Mouse (Mus musculus) intestine, postnatal 0 days (tissue): Measurements from ENCODE around the gene Trpd52l3. TPM values are rescaled to one million over a fixed set of nuclear protein-coding genes. Genes with fewer than 3 reads are reported as not detected.

ENCODE experiments used
- ATAC-seq: fragments of 200-750 bp; cut with Nextera tagmentation; 2 replicates; pipeline ENCODE4 v1.8.0; 2017; ENCODE audit warnings: mild to moderate bottlenecking, moderate TSS enrichment, moderate library complexity
- H3K27ac ChIP-seq: fragments of 300-500 bp; sonication (generic); 2 replicates; pipeline ENCODE4 v1.5.1; 2014; ENCODE audit warnings: mild to moderate bottlenecking, low read depth, low read length, moderate library complexity
- H3K27me3 ChIP-seq: fragments of 300-500 bp; sonication (generic); replicated peaks from 2 replicates; pipeline ENCODE4 v1.6.1; 2014; ENCODE audit warnings: low read length, mixed read lengths; ENCODE audit not compliant: control insufficient read depth, insufficient read depth
- H3K36me3 ChIP-seq: fragments of 300-500 bp; sonication (generic); 2 replicates; pipeline ENCODE4 v1.6.1; 2014; ENCODE audit warnings: mild to moderate bottlenecking, moderate library complexity; ENCODE audit not compliant: control insufficient read depth, insufficient read depth
- H3K4me1 ChIP-seq: fragments of 300-500 bp; sonication (generic); replicated peaks from 2 replicates; pipeline ENCODE4 v1.6.1; 2014; ENCODE audit warnings: antibody characterized with exemption, low read length, mixed read lengths; ENCODE audit not compliant: control insufficient read depth, insufficient read depth
- H3K4me2 ChIP-seq: fragments of 300-500 bp; sonication (generic); replicated peaks from 2 replicates; pipeline ENCODE4 v1.6.1; 2014; ENCODE audit warnings: low read depth, mild to moderate bottlenecking, moderate library complexity
- H3K4me3 ChIP-seq: fragments of 300-500 bp; sonication (generic); 2 replicates; pipeline ENCODE4 v1.5.1; 2014; ENCODE audit warnings: low read depth, low read length
- H3K9ac ChIP-seq: fragments of 300-500 bp; sonication (generic); 2 replicates; pipeline ENCODE4 v1.6.1; 2014; ENCODE audit warnings: mild to moderate bottlenecking, low read depth, low read length
- H3K9me3 ChIP-seq: fragments of 300-500 bp; sonication (generic); 2 replicates; pipeline ENCODE4 v1.6.1; 2016; ENCODE audit warnings: mixed run types; ENCODE audit not compliant: control insufficient read depth
- CTCF ChIP-seq: sonication (generic); IDR thresholded peaks from 2 replicates; pipeline ENCODE4 v1.5.1; 2016; ENCODE audit warnings: low read depth, mild to moderate bottlenecking, control low read depth, antibody characterized with exemption, moderate library complexity
- WGBS: fragments of 180-500 bp; shearing (Covaris S2); extraction: QIAGEN DNeasy Blood & Tissue Kit; methylation state at CpG from one replicate; pipeline ENCODE4 v1.1.7; 2014; 5-methylcytosine and 5-hydroxymethylcytosine counted together
- polyA plus RNA-seq: library from polyadenylated mRNA; unstranded; fragments of >200 nt; fragmentation: Nextera tagmentation; extraction: Ambion mirVana; gene quantifications from 2 replicates; pipeline ENCODE4 v1.2.1, GENCODE M21; 2015

Trpd52l3 gene
- polyA plus RNA-seq: not detected in 2 replicates

DNA sequence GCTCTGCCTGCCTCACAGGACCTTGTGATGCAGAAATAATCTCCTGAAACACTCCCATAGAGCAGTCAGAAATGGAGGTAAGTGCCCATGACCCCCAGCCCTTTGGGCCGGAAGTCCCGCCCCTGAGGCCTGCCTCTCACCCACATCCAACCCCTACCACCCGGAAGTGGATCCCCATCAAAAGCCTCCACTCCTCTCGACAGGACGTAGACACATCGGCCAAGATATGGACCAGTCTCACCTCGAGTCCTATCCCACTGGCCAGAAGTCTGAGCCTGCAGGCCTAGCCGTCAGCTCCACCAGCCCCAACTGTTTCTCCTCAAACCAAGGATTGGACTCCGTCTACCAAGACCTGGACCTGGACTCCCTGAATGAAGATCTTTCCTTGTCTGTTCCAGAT lies at the start of gene Trpd52l3:
TSS of gene Trpd52l3 (plus strand) at position 170 of the 400 bp plus-strand sequence.
- H3K36me3 ChIP-seq: no peaks in the 10 kb centered on the region
- H3K27me3 ChIP-seq: no peaks in the 10 kb centered on the region
- no peak for TF ChIP-seq CTCF
- H3K9me3 ChIP-seq: no peaks in the 10 kb centered on the region
- no peak for ATAC-seq
- 95% methylated on average over 9 of the region's 9 CpGs for WGBS
- H3K9ac ChIP-seq: no peak within 1 kb of the TSS
- no peak within 1 kb of the TSS for H3K4me3 ChIP-seq
- no peak within 1 kb of the TSS for H3K4me2 ChIP-seq
- no peak within 1 kb of the TSS for H3K27ac ChIP-seq
- H3K4me1 ChIP-seq: no peaks in the 10 kb centered on the region

DNA sequence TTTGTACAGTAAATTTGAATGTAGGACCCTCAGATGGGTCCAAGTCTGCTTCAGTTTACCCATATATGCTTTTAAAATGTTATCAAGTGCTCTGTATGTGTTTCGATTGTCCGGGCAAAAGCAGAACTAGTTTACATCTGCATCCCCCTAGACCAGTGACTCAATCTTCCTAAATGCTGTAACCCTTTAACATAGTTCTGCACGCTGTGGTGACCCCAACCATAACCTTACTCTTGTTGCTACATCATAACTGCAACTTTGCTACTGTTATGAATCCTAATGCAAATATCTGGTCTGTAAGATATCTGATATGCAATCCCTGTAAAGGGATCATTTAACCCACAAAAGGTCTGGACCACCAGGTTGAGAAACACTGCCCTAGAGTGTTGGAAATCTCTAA lies 49.8 kb upstream of the Trpd52l3 start:
- no peak overlapping the region for H3K4me3 ChIP-seq
- no peak overlapping the region for H3K9ac ChIP-seq
- peaks cover 3% of the 10 kb centered on the region; the same call in 1 of the 2 replicates for H3K36me3 ChIP-seq
- H3K27ac ChIP-seq: no peak overlapping the region
- ATAC-seq: no peak
- H3K4me2 ChIP-seq: no peak overlapping the region
- no peaks in the 10 kb centered on the region for H3K4me1 ChIP-seq
- no peak for TF ChIP-seq CTCF
- no peaks in the 10 kb centered on the region for H3K9me3 ChIP-seq
- H3K27me3 ChIP-seq: no peaks in the 10 kb centered on the region
- WGBS: 88% methylated on average over 3 of the region's 3 CpGs

DNA sequence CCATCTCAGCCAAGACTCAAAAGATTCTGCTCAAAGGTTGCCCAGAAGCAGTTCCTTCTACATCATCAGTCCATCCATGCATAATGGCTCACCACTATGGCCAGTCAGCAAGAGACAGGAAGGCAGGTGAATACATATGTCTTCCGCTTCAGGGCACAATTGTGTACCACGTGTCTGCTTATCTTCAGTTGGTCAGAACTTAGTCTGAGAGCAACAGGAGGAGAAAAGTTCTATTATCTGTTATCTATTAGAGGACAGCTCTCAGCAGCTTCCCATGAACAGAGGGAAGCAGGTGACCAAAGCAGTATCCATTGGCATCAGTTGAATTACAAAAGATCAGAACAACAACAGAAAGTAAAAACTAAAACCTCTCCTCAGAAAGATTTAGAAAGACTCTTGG lies 48.1 kb upstream of the Trpd52l3 start:
- Histone ChIP-seq H3K4me2 (no peak overlapping the region), H3K27ac (no peak overlapping the region), H3K4me3 (no peak overlapping the region), H3K27me3 (no peaks in the 10 kb centered on the region), H3K4me1 (no peaks in the 10 kb centered on the region), H3K9me3 (no peaks in the 10 kb centered on the region), H3K9ac (no peak overlapping the region), H3K36me3 (peaks cover 3% of the 10 kb centered on the region; the same call in 1 of the 2 replicates)
- no peak for TF ChIP-seq CTCF
- ATAC-seq: no peak
- 78% methylated on average over 2 of the region's 2 CpGs for WGBS

DNA sequence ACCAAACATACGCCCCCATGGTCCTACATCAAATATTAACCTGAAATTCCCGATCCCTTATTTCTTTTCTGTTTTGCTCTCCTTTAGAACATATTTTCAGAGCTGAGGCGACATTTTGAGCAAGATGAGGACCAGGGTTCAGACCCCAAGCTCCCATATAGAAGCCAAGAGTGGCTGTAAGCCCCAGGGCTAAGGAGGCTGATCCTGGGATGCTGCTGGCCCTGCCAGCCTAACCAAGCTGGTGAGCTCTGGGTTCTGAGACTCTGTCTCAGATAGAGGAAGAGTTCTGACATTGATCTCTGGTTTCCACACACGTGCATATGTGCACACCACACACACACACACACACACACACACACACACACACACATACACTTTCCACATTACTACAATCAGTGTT lies 42.7 kb upstream of the Trpd52l3 start:
- WGBS: 86% methylated on average over 4 of the region's 4 CpGs

DNA sequence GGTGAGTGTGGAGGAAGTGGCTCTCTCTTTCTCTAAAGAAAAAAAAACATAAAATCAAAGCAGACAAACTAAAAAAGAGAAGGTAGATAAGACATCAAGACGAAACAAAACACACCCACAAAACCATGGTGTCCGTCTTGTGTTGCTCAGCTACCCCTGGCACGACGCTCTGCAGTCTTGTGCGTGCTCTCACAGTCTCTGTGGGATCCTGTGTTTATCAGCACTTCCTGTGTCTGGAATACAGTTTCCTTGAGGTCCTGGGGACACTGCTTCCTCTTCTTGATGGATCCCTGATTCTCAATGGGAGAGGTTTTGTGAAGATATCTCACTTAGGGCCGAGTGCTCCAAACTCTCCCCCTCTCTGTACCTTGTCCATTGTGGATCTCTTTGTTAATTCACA lies 41.7 kb upstream of the Trpd52l3 start:
- no peak for TF ChIP-seq CTCF
- H3K4me2 ChIP-seq: no peak overlapping the region
- H3K9me3 ChIP-seq: no peaks in the 10 kb centered on the region
- ATAC-seq: no peak
- 73% methylated on average over 6 of the region's 6 CpGs for WGBS
- H3K4me1 ChIP-seq: no peaks in the 10 kb centered on the region
- no peak overlapping the region for H3K9ac ChIP-seq
- H3K27me3 ChIP-seq: no peaks in the 10 kb centered on the region
- H3K36me3 ChIP-seq: no peaks in the 10 kb centered on the region
- H3K27ac ChIP-seq: no peak overlapping the region
- no peak overlapping the region for H3K4me3 ChIP-seq

More for the DNA sequence above, 42.7 kb upstream of the Trpd52l3 start:
- Histone ChIP-seq H3K36me3 (no peaks in the 10 kb centered on the region), H3K9me3 (no peaks in the 10 kb centered on the region), H3K27ac (no peak overlapping the region), H3K4me3 (no peak overlapping the region), H3K9ac (no peak overlapping the region), H3K27me3 (no peaks in the 10 kb centered on the region), H3K4me1 (no peaks in the 10 kb centered on the region), H3K4me2 (no peak overlapping the region)
- no peak for TF ChIP-seq CTCF
- no peak for ATAC-seq

DNA sequence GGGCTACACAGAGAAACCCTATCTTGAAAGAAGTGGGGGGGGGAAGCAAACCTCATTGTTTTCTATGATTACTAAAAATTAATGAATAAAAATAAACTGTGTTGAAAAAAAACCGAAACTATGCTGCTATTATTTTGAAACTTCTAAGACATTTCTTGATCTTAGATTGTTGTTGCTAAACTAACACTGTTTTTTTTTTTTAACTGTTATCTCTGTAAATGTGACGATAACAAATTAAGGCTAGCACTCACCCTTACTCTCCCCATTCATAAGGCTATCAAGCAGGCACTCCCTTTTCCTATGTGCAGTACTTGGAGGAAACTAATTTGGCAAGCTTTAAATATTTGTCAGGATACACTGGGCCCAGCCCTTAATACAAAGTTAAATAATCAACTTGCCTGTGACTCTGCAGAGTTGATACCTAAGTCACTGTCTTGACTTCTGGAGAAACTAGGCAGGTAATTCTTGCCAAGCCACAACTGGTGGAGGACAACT lies 39.9 kb upstream of the Trpd52l3 start:
- no peaks in the 10 kb centered on the region for H3K9me3 ChIP-seq
- no peaks in the 10 kb centered on the region for H3K27me3 ChIP-seq
- no peak overlapping the region for H3K4me3 ChIP-seq
- no peak overlapping the region for H3K4me2 ChIP-seq
- H3K27ac ChIP-seq: no peak overlapping the region
- H3K9ac ChIP-seq: no peak overlapping the region
- TF ChIP-seq CTCF: no peak
- no peak for ATAC-seq
- H3K4me1 ChIP-seq: no peaks in the 10 kb centered on the region
- WGBS: 67% methylated on average over 2 of the region's 2 CpGs
- no peaks in the 10 kb centered on the region for H3K36me3 ChIP-seq

DNA sequence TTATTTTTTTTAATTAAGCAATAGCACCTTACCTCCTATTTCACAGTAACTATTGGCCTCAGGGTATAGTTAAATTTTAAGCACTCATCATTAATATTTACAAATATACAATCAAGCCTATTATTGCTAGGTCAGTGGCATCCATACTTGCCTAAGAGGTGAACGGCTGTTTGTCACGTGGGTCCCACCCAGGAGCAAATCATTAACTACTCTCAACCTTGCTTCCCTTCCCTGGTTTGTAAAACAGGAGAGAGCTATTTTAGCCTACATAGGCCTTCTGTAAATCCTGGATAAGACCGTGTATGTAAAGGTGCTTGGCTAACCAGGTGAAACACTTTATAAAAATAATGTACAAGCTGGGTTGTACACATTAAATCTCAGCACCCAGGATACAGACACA lies 35.6 kb upstream of the Trpd52l3 start:
- H3K27me3 ChIP-seq: no peaks in the 10 kb centered on the region
- no peak overlapping the region for H3K4me2 ChIP-seq
- ATAC-seq: no peak
- H3K27ac ChIP-seq: no peak overlapping the region
- no peak for TF ChIP-seq CTCF
- no peak overlapping the region for H3K4me3 ChIP-seq
- no peaks in the 10 kb centered on the region for H3K36me3 ChIP-seq
- no peaks in the 10 kb centered on the region for H3K4me1 ChIP-seq
- H3K9ac ChIP-seq: no peak overlapping the region
- WGBS: 59% methylated on average over 3 of the region's 3 CpGs
- no peaks in the 10 kb centered on the region for H3K9me3 ChIP-seq
